Mouse (Mus musculus) urinary bladder, postnatal 14 days (tissue): ENCODE data around the gene Cenpk.
"Not testable (repeated sequence)": the region's sequence is repeated elsewhere in the genome, so short reads cannot be mapped to it uniquely, and the experiment has no call there.

Experiments
- DNase-seq: peaks from one replicate; pipeline ENCODE4 v3.0.0; 2021; ENCODE audit warnings: low spot score

Gene Cenpk

DNA sequence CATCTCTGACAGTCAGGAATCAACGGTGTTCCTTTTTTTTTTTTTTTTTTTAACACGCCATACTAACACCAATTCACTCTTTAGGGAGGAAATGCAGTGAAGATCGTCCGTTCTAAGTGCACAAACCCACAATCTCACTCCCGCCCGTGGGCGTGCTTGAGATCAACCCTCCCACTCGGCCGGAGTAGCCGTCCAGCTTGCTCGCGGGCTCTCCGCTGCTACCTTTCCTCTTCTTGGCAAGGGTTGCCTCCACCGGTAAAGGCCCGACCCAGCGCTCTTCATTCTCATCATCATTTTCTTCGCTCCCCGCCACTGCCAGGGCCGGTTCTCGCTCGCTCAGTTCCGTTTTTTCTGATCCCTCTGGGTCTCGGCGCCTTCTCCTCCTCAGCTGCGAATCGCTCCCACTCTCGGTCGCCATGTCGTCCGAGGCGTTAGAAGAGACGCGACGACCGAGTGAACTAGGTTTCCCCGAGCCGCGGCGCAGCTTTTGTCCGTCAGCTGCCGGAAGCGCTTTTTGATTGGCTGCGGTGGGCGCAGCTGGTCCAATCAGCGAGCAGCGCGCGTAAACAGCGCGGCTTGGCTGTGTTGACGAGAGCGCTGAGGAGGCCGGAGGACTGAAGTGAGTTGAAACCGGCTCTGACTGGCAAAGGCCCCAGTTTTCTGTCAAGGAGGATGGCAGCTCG lies at the start of gene Cenpk, which contains the start of gene Ppwd1:
Gene Cenpk, plus strand, starts transcription at position 228 of the 683 bp plus-strand sequence.
Gene Ppwd1, minus strand, starts transcription at position 460 of the 683 bp plus-strand sequence.
- DNase-seq, result peak; percentile 95

DNA sequence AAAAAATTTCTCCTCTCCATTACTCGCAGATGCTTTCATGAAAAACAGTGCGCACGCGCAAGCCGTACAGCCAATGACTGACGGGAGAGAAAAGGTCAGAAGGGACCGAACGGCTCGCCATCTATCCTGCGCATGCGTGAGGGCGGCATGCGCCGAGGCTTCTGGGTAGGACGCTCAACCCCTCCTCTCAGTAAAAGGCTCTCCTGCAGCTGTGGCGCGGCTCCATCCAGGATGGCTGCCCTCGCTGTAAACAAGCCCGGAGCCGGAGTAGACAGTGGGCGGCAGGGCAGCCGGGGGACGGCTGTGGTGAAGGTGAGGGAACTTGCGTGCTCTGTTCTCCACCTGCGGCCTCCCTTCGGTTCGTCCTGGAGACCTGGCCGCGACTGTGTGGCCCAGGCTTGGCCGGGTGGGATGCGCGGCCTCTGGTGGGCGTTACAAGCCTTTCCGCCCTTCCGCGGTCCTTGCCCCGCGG lies 49.7 kb upstream of the Cenpk start, which contains the start of gene Trim23:
Gene Trim23, plus strand, starts transcription at position 148 of the 472 bp plus-strand sequence.
- peak; percentile 98 for DNase-seq

DNA sequence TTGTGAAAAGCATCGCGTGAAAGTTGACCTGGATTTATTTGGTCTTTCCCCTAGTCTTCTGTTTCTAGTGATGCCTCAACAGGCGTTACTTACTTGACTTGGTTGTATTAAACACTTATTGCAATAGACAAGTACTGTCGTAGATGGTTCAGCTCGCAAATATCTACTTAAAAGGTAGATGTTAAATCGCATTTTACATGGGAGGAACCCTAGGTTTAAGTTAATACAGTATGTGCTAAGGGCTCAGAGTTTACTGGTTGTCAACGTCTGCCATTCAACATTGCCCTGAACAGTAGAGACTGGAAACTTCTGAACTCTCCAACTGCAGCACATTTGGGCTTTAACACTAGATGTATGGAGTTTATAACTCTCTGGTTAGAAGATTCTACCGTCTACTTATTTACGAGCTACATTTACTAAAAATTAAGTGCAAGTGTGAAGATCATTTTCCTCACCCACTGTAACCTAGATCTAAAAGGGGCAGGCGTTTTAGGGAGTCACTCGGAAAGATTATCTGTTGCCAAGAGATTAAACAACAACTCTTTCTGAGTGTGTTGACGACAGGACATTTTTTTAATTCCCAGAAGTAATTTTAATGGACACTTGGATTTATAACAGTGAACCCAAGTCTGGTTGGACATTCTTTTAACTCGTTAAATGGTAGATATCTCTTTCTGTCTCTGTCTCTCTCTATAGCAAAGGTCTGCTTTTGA lies 49.1 kb upstream of the Cenpk start:
- no peak for DNase-seq

DNA sequence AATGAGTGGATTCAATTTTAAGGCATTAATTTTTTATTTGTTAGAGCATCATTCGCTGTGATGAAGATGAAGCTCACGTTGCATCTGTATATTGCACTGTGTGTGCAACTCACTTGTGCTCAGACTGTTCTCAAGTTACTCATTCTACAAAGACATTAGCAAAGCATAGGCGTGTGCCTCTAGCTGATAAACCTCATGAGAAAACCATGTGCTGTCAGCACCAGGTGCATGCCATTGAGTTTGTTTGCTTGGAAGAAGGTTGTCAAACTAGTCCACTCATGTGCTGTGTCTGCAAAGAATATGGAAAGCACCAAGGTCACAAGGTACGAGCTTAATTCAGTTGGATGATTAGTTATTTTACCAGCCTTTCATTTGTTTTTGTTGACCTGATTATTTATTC lies 41.1 kb upstream of the Cenpk start:
- DNase-seq, result no peak

DNA sequence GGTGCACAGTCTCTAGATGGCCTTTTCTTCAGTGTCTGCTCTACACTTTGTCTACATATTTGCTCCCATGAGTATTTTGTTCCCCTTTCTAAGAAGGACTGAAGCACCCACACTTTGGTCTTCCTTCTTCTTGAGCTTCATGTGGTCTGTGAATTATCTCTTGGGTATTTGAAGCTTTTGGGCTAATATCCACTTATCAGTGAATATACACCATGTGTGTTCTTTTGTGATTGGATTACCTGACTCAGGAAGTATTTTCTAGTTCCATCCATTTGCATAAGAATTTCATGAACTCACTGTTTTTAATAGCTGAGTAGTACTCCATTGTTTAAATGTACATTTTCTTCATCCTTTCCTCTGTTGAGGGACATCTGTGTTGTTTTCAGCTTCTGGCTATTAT lies 32.5 kb upstream of the Cenpk start:
- not testable (repeated sequence) for DNase-seq

DNA sequence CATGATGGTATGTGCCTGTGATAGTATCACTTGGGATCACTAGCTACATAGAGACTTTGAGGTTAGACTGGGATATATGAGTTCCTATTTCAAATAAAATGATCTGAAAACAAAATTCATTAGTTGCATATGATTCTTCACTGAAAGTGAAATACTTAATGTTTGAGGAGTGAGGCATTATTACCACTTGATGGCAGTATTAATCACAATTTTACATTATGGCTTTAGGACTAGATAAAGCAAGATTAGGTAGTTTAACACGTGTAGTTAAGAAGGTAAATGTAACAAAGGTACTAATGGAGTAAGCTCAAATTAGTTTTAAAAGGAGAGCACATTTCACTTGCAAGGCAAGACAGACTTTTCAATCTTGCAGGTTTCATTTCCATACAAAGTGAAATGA lies 24.1 kb upstream of the Cenpk start:
- no peak for DNase-seq

DNA sequence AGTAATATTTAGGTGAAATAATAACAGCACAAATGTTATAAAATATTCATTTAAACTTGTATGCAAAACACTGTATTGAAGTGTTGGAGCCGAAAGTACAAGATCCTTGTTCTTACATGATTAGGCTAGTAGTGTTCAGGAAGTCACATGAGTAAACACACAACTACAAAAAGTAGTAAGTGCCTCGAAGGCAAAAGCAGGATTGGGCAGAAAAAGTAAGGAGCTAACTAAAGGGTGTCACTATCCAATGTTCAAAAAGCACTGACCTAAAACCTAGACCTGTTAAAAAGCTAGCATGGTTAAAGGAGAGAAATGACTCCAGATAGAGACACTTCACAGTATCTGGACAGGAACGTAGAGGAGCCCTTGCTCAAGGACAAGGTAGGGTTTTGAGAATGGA lies 933 bp upstream of the Cenpk start:
- DNase-seq, result no peak

DNA sequence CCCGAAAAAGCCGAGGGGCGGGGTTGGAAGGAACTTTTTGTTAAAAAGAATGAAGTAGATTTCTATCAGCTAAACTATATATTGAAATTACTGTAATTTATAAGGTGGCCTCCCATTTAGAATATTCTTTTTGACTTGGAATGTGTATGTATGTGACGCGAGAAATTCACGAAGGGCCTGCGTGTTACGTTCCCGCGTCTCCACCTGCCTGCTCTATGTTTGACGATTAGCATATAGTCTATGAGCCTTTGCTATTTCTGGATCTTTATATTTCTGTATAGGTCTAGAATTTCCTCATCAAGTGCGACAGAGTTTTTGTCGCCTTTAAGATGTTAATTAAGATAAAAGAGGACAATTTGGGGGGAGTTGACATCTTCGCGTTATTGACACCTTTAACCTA lies 770 bp downstream of the Cenpk start:
- no peak for DNase-seq

DNA sequence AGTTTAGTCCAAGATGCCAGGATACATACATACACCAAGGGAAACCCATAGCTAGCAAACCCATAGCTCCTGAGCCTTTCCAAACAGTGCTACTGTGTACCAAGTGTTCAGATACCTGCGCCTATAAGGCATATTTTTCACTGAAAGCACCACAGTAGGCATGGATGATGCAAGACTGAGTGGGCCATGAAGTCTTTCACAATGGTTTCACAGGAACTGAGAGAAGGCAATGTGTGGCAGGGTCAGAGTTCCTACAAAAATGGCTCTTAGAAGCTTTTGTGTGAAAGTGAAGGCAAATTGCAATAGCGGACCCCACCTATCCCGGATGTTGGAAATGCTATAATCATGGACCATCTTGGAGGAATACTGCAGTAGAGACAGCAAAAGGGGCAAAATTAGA lies 30.6 kb downstream of the Cenpk start:
- no peak for DNase-seq

DNA sequence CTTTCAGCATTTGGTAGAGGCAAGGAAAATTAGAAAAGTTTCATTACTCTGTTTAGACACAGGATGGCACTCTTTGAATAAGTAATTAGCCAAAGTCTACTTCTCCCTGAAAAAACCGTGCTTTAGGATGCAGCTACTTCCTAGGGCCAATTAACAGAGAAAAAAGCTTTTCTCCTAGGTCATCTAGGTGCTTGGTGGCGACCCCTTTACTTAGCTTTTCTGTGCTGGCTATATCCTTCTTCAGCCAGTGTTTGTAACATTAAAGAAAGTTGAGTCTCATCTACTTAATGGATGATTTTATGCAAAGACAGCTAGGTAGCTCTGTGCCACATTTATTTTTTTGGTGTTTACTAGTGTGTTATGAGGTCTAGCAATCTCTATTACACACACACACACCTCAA lies 56.6 kb downstream of the Cenpk start:
- peak; percentile 3 for DNase-seq

DNA sequence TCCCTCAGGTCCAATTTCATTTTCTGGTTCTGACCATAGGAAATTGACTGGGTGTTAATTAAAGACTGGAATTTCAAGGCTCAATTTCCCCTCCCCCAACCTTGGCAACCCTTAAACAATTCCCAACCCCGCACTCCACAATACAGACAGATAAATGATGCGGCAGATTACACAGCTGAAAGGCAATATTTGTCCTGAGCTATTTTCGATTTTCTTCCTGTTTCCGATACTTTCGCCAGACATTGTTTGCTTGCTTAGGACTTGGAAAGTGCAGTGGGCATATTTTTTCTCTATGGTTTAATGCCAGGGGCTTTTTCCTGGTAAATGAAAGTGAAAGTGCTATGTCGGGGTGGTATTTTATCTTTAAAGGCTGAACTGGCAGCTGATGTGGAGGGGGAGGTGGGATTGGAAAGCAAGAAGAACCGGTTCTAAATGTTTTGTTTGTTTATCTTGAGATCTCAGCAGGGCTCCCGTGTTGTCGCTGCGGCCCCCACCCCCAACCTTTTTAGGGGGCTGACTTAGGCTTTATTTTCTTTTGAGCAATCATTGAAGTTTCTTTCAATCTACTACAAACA lies 57.4 kb downstream of the Cenpk start:
- peak; percentile 44 for DNase-seq

DNA sequence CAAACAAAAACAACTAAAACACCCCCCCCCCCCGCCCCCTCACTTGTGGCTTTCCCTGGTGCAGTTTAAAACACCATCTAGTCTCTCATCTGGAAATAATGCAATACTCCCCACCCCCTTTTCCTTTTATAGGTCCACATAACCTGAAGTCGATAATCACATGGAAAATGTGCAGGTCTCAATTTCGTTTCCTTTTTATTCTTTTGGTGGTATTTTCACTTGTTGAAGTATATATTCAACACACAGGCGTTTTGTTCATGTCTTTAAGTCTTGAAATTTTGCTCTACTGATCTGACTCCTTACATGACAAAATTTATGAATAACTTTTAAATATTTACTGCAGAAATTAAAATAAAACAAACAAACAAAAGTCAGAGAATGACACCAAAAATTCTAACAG lies 57.9 kb downstream of the Cenpk start:
- no peak for DNase-seq

DNA sequence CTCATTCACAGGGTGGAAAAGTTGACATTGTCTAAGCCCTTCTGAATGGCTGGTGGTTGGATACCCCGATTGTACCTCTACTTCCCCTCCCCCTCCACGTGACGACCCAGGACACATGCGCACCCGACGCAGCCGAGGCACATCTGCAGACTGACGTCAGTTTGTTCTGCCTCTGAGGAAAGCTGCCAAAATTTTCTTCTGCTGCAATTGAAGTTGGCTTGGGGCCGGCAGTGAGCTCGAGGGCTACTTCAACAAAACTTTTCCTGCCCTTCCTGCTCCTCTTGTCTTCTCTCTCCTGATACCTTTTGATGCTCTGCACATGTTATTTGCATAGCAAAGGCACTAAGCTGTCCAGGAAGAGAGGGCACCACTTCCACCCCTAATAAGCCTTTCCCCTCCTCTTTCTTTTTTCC lies 58.5 kb downstream of the Cenpk start:
- DNase-seq, result peak; percentile 89

DNA sequence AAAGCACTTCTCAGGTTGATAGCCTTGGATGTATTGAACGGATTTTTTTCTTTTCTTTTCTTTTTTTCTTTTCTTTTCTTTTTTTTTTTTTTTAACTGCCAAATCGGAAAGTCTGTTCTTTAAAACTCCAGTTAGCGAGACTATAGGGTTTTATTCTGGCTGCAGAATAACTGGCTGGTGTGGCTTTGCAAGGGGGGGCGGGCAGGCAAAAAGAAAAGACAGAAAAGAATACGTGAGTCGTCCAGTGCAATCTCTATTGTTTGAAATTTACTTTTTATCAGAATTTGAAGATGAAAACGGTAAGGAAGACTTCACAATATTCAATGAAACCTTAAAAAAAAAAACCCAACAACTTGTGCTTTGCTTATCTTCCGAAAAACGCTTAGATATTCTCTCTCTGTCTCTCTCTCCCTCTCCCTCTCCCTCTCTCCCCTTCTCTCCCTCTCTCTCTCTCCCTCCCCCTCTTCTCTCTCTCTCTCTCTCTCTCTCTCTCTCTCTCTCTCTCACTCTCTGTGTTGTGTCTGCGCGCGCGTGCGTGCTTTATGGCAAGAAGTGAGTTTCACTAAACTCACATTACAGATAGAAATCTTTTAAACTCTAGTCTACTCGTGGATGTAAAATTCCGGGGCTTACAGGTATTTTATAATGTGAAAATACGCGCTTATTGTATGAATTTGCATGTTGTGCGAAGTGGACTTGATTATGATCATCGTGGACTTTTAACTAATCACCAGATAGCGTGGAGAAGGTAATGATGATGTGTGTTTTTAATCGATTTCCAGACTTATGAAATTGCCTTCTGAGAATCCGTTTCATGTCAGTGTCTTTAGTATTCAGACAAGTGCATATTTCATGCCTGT lies 59.2 kb downstream of the Cenpk start, which contains the start of gene Adamts6:
Gene Adamts6, plus strand, starts transcription at position 470 of the 860 bp plus-strand sequence.
- peak; percentile 22 for DNase-seq

DNA sequence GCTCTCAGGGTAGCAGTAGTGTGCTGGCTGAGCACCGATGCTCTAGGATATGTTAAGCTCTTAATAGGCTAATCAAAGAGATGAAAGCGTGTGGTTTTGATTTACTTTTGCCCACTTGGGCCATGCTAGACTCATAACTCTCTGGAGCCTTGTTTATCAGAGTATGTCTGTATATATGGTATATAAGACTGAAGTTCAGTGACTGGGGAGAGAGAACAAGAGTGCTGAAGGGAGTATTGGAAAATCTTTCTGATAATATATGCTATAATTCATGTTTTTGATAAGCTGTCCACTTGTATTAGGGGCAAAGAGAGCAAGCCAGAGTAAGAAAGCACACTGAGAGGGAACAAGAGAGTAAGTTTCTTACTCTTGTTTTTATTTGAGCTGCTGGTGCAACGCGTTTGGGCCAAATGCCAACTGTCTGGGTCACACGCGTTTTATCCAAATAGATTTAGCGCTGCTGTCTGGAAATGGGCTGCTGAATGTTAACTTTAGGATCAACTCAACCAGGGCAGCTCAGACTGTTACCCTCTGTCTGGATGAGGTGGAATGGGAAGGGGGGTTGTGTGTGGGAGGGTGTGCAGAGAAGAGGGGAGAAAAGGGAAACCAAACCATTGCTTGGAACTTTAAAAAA lies 59.9 kb downstream of the Cenpk start:
- peak; percentile 74 for DNase-seq

DNA sequence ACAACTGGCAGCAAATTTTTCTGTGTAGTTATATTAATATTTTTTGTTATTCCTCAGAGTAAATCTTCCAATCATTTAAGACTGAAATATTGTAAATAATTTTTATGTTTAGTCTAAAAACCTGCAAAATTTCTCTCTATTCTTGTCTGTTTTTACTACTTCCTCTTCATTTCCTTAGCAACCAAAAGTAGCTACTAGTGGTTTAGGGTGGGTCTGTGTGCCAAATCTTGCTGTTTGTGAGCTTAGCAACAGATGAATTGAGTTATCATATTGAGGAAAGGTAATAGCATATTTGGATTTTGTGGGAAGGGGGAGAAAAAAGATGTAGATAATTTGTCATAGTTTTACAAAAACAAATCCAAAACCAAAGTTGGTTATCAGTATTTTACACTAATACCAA lies 60.8 kb downstream of the Cenpk start:
- DNase-seq, result no peak

DNA sequence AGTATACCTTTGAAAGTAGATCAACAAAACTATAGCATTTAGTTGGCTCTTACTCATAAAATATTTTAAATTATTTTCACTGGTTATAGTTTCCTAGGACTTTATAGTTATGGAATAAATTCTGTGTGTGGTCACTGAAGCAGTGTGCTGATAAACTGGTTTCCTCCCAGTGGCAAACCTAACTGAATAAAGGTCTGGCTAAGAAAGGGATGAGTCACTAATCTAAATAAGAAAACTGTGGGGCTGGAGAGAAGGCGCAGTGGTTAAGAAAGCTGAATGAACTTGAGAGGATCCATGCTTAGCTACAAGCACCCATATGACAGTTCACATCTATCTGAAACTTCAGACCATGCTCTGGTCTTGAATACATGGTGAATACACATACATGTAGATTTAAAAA lies 67.1 kb downstream of the Cenpk start:
- DNase-seq, result no peak
